Mouse (Mus musculus) liver, postnatal 0 days (tissue): ENCODE data around the gene C1rl. TPM values are rescaled to one million over a fixed set of nuclear protein-coding genes. Genes with fewer than 3 reads are reported as not detected.
"Not testable (repeated sequence)": the region's sequence is repeated elsewhere in the genome, so short reads cannot be mapped to it uniquely, and the experiment has no call there.

Experiments
- ATAC-seq: fragments of 200-750 bp; cut with Nextera tagmentation; 2 replicates; pipeline ENCODE4 v1.8.0; 2017; ENCODE audit warnings: mild to moderate bottlenecking, moderate library complexity
- DNase-seq: peaks from one replicate; pipeline ENCODE4 v3.0.0-alpha.2; 2016
- H3K27ac ChIP-seq: fragments of 300-500 bp; sonication (generic); 2 replicates; pipeline ENCODE4 v1.5.1; 2014; ENCODE audit warnings: antibody characterized with exemption, moderate library complexity, mild to moderate bottlenecking, low read depth
- H3K27me3 ChIP-seq: fragments of 300-500 bp; sonication (generic); 2 replicates; pipeline ENCODE4 v1.6.1; 2014; ENCODE audit warnings: low read length, control low read depth, mixed read lengths; ENCODE audit not compliant: insufficient read depth
- H3K36me3 ChIP-seq: fragments of 300-500 bp; sonication (generic); replicated peaks from 2 replicates; pipeline ENCODE4 v1.6.1; 2014; ENCODE audit warnings: mild to moderate bottlenecking, control low read depth, low read length, moderate library complexity, mixed read lengths; ENCODE audit not compliant: insufficient read depth
- H3K4me1 ChIP-seq: fragments of 300-500 bp; sonication (generic); 2 replicates; pipeline ENCODE4 v1.6.1; 2014; ENCODE audit warnings: antibody characterized with exemption, mild to moderate bottlenecking, control low read depth; ENCODE audit not compliant: insufficient read depth
- H3K4me2 ChIP-seq: fragments of 300-500 bp; sonication (generic); 2 replicates; pipeline ENCODE4 v1.6.1; 2014; ENCODE audit warnings: low read depth, mild to moderate bottlenecking, low read length, moderate library complexity, mixed read lengths
- H3K4me3 ChIP-seq: fragments of 300-500 bp; sonication (generic); 2 replicates; pipeline ENCODE4 v1.5.1; 2014; ENCODE audit warnings: low read depth, low read length
- H3K9ac ChIP-seq: fragments of 300-500 bp; sonication (generic); replicated peaks from 2 replicates; pipeline ENCODE4 v1.6.1; 2014; ENCODE audit warnings: mild to moderate bottlenecking, moderate library complexity
- H3K9me3 ChIP-seq: fragments of 300-500 bp; sonication (generic); 2 replicates; pipeline ENCODE4 v1.6.1; 2016; ENCODE audit warnings: mild to moderate bottlenecking, control low read depth, low read length, mixed read lengths
- CTCF ChIP-seq: sonication (generic); IDR thresholded peaks from 2 replicates; pipeline ENCODE4 v1.5.1; 2016; ENCODE audit warnings: antibody characterized with exemption, low read depth
- EP300 ChIP-seq: IDR thresholded peaks from 2 replicates; pipeline ENCODE4 v1.6.1; 2016; ENCODE audit warnings: antibody characterized with exemption, low read depth, mild to moderate bottlenecking
- WGBS: fragments of 180-500 bp; shearing (Covaris S2); extraction: QIAGEN DNeasy Blood & Tissue Kit; methylation state at CpG from one replicate; pipeline ENCODE4 v1.1.7; 2014; ENCODE audit not compliant: insufficient replicate concordance; 5-methylcytosine and 5-hydroxymethylcytosine counted together
- polyA plus RNA-seq: library from polyadenylated mRNA; unstranded; fragments of >200 nt; fragmentation: Nextera tagmentation; extraction: Ambion mirVana; gene quantifications from 2 replicates; pipeline ENCODE4 v1.2.1, GENCODE M21; 2015

Gene C1rl
- polyA plus RNA-seq, 1 experiment from 2014 or later, result 36.2 TPM

DNA sequence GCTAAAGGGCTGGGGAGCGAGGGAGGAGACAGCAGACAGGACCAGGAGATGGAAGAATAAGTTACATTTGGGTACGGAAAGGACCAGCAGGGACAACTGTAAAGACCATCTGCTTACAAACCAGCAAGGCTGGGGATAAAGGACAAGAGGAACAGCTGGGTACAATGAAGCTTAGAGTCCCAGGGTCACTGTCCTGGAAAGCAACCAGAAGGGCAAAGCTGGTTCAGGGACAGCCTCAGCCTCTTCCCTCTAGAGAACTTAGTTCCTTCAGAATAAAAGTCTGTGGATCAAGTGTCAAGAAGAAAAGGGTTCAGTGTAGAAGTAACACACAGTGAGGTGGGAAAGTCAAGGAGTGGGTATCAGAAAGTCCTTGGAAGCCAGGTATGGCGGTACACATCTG lies 21.8 kb upstream of the C1rl start:
- DNase-seq, result no peak
- TF ChIP-seq EP300 (no peak), CTCF (no peak)
- Histone ChIP-seq H3K27me3 (no peaks in the 10 kb centered on the region), H3K9ac (no peak overlapping the region), H3K4me3 (no peak overlapping the region), H3K36me3 (no peaks in the 10 kb centered on the region), H3K9me3 (no peaks in the 10 kb centered on the region), H3K27ac (no peak overlapping the region), H3K4me1 (no peaks in the 10 kb centered on the region; the same call in 1 of the 2 replicates), H3K4me2 (no peak overlapping the region)
- WGBS, result 85% methylated on average over 3 of the region's 3 CpGs
- no peak for ATAC-seq

DNA sequence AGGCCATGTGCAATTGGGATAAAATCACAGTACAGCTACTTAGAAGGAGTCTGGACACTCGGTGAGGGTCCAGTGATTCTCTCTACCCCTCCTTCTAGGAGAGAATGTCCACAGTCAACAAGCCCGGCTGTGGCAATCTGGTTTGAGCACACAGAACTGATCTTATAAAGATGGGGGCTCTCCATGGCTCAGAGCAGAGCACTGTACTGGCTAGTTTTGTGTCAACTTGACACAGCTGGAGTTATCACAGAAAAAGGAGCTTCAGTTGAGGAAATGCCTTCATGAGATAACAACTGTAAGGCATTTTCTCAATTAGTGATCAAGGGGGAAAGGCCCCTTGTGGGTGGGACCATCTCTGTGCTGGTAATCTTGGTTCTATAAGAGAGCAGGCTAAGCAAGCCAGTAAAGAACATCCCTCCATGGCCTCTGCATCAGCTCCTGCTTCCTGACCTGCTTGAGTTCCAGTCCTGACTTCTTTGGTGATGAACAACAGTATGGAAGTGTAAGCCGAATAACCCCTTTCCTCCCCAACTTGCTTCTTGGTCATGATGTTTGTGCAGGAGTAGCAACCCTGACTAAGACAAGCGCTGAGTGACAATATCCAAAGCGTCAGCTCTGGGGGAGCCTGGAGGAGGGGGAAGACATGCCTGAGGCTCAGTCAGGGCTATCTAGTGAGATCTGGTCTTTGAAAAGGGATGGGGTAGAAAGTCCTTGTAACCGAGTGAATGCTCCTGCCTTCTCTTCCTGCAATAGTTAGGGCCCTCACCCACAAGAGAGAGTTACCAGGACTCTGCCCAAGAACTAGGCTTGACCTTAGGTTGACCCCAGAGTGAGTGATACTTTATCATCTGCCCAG lies 20.9 kb upstream of the C1rl start:
- WGBS, result 54% methylated on average over 6 of the region's 6 CpGs
- H3K9ac ChIP-seq, H3K36me3 ChIP-seq, H3K27me3 ChIP-seq, H3K27ac ChIP-seq, H3K4me3 ChIP-seq, H3K4me1 ChIP-seq, DNase-seq, H3K9me3 ChIP-seq: not testable (repeated sequence)
- ATAC-seq, result peak; percentile 62
- peak overlapping the region; percentile 44 for H3K4me2 ChIP-seq
- TF ChIP-seq EP300, result peak; percentile 73; the same call in 1 of the 2 replicates

DNA sequence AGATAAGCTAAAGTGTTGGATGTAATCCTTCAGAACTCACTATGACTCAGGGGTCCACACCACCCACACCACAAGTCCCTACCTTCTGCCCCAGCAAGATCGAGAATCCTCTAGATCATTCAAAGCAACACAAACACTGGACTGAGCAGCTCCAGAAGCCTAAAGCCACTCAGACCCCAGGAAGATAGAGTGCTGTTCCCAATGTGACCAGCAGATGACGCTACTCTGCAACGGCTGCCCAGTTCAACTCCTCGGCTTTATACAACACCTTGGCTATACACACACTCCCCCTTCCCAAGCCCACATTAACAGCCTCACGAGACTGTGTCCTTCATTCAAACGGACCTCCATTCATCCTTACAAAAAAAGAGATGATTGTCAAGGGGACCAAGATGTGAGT lies 20.1 kb upstream of the C1rl start:
- Histone ChIP-seq H3K4me3 (no peak overlapping the region), H3K27me3 (no peaks in the 10 kb centered on the region), H3K27ac (no peak overlapping the region), H3K9me3 (no peaks in the 10 kb centered on the region), H3K4me1 (peaks cover 6% of the 10 kb centered on the region), H3K9ac (no peak overlapping the region), H3K36me3 (no peaks in the 10 kb centered on the region), H3K4me2 (peak overlapping the region; percentile 44)
- peak; percentile 62 for ATAC-seq
- DNase-seq, result peak; percentile 77
- TF ChIP-seq CTCF (peak; percentile 92), EP300 (no peak)
- 24% methylated on average over 6 of the region's 6 CpGs for WGBS

DNA sequence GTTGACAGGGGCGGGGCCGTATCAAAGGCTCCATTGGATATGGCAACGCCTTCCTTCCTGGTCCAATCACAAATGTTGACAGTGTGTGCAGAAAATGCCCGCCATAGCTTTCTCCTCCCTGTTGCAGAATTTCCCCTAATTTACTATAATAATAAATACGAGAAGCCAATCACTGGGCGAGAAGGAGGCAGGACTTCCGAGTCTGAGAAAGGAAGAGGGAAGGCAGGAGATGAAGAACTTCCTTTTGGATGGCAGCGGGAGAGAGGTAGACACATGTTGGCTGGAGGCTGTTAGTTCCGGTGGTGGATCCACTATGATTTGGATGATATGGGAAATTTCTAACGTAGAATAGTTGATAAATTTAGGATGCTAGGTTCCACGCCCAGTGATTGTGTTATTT lies 18.3 kb upstream of the C1rl start:
- no peak for ATAC-seq
- peaks cover 24% of the 10 kb centered on the region for H3K4me1 ChIP-seq
- WGBS, result 69% methylated on average over 11 of the region's 11 CpGs
- no peak overlapping the region for H3K9ac ChIP-seq
- H3K27ac ChIP-seq, result no peak overlapping the region
- H3K27me3 ChIP-seq, result no peaks in the 10 kb centered on the region
- H3K36me3 ChIP-seq, result no peaks in the 10 kb centered on the region
- no peak overlapping the region for H3K4me3 ChIP-seq
- no peaks in the 10 kb centered on the region for H3K9me3 ChIP-seq
- DNase-seq, result no peak
- no peak overlapping the region for H3K4me2 ChIP-seq
- TF ChIP-seq CTCF (no peak), EP300 (no peak)

DNA sequence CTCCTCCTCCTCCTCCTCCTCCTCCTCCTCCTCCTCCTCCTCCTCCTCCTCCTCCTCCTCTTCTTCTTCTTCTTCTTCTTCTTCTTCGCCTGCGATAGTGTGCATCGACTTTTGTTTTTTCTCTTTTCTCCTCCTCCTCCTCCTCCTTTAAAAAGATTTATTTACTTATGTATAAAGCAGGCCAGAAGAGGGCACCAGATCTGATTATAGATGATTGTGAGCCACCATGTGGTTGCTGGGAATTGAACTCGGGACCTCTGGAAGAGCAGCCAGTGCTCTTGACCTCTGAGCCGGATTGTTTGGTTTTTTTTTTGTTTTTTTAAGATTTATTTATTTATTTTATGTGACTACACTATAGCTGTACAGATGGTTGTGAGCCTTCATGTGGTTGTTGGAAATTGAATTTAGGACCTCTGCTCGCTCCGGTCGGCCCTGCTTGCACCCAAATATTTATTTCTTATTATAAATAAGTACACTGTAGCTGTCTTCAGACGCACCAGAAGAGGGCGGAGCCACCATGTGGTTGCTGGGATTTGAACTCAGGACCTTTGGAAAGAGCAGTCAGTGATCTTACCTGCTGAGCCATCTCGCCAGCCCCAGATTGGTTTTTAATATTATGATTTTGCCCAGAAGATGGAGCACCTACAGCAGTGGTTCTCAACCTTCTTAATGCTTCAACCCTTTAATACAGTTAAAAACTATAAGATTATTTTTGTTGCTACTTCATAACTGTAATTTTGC lies 17.4 kb upstream of the C1rl start:
- not testable (repeated sequence) for H3K27ac ChIP-seq, H3K9me3 ChIP-seq, ATAC-seq, H3K36me3 ChIP-seq, H3K4me2 ChIP-seq, H3K4me3 ChIP-seq, H3K9ac ChIP-seq, DNase-seq, H3K27me3 ChIP-seq
- peaks cover 26% of the 10 kb centered on the region for H3K4me1 ChIP-seq
- 84% methylated on average over 8 of the region's 11 CpGs for WGBS

DNA sequence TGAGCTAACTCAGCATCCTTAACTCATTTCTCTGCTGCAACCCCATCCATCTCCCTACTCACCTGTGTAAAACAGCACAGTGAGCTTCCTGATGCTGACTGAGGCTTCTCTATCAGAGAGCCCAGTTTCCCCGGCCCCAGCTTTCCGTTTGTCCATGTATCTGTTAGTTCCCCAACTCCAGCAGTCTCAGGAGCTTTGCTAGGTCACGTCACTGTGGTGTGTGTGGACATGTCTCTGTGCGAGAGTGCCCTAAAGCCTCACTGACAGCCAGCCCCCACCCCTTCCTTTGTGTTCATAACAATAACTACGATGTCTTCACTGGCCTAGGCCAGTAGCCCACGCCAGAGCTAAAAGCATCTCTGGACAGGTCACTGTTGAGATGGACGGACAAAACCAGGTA lies 16.7 kb upstream of the C1rl start:
- no peak overlapping the region for H3K4me3 ChIP-seq
- H3K9me3 ChIP-seq, result no peaks in the 10 kb centered on the region
- no peaks in the 10 kb centered on the region for H3K27me3 ChIP-seq
- H3K9ac ChIP-seq, result no peak overlapping the region
- TF ChIP-seq CTCF, result no peak
- no peak for TF ChIP-seq EP300
- H3K4me1 ChIP-seq, result peaks cover 28% of the 10 kb centered on the region
- WGBS, result 81% methylated on average over 7 of the region's 7 CpGs
- ATAC-seq, result no peak
- no peak overlapping the region for H3K27ac ChIP-seq
- DNase-seq, result no peak
- H3K4me2 ChIP-seq, result no peak overlapping the region
- no peaks in the 10 kb centered on the region for H3K36me3 ChIP-seq
